Mouse (Mus musculus): ENCODE measurements around the gene Gm49776.
"Not testable (repeated sequence)": the region's sequence is repeated elsewhere in the genome, so short reads cannot be mapped to it uniquely, and the experiment has no call there.

Gm49776 gene

GRCm38 (mm10) chr16:18200062-18200461, 58.1 kb downstream of the Gm49776 start:
- no peak for DNase-seq

- no peak for DNase-seq
Observed at GRCm38 (mm10) chr16:18198365-18199098, 59.6 kb downstream of the Gm49776 start.

GRCm38 (mm10) chr16:18197881-18198280, 60.2 kb downstream of the Gm49776 start:
- DNase-seq = no peak

- not testable (repeated sequence) for DNase-seq
Observed at GRCm38 (mm10) chr16:18195561-18195960, 62.6 kb downstream of the Gm49776 start.
